Mouse (Mus musculus) retina, adult 2 months (tissue): ENCODE results near the gene 1700025G04Rik.

Experiments
- DNase-seq: peaks from one replicate; pipeline ENCODE4 v3.0.0-alpha.2; 2012; ENCODE audit warnings: low read depth, low spot score

Gene 1700025G04Rik

DNA sequence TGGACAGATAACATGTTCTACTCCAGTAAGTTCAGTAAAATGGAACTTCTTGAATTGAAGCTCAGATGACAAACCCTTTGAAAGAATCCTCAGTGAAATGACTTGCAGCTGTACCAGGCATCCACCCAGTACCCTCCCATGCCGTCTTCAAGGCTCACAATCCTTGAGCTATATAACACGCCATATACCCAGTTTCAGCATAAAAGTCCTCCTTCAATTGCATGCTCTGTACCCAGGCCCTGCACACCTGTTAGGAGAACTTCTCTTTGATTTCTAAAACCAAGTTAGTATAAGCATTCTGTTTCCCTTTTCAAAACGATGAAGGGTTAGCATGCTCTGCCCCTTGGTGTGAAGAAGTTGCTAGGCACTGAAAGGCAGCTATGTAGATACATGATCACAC lies 56.2 kb downstream of the 1700025G04Rik start:
- DNase-seq: no peak

DNA sequence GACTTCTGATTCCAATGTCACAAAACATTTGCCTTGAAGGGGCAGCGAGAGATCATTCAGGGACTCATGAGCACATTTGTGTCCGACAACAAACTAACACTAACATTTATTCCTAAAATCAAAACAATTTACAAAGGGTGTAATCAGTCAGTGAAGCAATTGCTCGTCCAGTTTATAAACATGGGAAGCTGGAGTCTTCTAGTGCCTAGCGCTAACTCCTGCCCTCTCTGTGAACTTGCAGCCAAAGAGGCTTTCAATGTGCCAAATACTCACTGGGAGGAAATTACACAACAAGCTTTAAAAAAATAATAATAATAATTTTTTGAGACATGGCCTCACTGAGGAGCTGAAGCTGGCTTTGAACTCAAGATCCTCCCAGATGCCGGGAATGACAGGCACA lies 57.8 kb downstream of the 1700025G04Rik start:
- DNase-seq: no peak

DNA sequence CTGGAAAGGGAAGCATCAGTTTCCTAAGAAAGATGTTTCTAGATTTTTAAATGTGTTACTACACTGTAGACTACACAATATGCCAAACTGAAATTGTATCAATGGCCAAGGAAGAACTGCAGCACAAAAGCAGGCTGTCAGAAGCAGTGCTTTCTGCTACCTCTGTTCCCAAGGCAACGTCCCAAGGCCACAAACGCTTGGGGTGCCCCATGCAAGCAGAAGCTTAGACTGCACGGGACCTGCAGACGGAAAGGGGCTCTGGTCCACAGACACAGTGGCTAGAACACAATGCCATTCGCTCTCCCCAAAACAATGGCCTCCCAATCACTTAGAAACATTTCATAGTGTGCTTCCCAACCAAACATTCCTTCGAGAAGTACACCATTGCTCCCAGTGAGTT lies 59.4 kb downstream of the 1700025G04Rik start:
- DNase-seq: no peak

DNA sequence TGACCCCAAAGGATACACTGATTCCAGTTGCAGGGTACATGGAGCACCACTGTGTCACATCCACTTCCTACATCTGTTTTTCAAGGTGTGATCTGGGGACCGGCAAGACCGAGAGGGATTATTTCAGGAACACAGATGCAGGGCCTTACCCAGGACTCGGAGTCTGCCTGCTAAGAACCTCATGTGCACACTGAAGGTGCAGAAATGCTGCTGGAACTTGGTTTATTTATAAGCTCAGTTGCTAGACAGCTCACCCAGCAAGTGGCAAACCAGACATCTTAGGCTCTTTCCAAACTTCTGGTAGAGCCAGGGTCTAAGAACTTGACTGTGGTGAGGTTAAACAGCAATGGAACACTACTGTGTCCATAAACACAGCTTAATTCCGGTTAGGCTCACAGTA lies 61.2 kb downstream of the 1700025G04Rik start:
- no peak for DNase-seq

DNA sequence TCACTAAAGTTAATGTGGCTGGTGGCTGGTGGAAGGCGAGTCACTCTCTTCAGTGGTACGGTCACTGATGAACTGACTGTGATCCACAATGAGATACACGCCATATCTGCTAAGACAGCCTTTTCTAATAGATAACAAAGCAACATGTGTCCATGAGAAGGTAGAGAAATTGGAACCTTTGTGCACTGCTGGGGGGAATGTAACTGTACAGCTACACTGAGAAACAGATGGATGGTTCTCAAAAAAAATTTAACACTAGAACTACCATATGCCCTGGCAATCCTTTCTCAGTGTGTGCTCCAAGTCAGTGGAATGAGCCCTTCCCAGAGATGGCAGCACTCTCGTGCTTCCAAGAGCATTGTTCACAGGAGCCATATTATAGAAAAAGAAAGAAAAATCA lies 63.2 kb downstream of the 1700025G04Rik start:
- DNase-seq: no peak

DNA sequence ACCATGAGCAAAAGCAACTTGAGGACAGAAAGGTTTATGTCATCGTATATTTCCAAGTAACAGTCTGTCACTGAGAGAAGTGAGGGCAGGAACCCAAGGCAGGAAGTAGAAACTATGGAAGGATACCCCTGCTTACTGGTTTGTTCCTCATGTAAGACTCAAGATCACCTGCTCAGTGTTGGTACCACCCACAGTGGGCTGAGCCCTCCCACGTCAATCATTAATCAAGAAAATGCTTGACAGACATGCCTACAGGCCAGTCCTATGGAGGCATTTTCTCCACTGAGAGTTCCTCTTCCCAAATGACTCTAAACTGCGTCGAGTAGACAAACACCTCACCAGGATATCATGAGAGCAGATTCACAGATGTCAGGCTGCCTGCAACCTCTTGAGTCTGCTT lies 64.6 kb downstream of the 1700025G04Rik start:
- DNase-seq: no peak

DNA sequence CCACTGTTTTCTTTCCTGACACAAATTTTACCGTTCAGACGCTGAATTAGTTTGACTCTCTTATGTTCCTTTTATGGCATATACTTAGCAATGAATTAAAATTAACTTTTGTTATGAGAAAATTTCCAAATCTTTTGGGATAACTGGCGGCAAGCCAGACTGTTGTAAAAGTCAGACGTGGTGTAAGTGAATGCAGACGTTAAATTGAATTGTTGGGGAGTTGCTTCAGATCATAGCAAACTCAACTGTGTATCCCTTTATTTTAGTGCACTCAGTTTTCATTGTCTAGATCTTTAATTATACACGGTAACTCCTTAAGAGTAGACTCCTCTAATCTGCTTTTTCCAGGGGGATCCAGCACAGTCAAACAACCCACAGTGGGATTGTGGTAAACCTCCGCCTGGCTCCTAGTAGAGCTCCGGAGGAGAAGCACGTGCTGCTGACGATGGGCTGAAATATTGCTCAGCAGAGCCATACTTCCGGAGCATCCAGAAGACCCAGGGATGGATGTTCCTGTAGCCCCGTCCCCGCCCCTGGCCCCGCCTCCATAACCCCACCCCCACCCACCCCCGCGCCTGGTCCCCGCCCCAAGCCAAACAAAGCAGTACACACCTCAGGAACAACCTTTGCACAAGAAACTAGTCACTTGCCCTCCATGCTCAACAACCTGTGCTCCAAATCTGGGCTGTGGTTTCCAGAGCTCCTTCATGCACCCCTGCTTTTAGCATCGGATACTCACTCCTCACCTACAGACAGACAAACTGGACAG lies 65.7 kb downstream of the 1700025G04Rik start:
- no peak for DNase-seq

DNA sequence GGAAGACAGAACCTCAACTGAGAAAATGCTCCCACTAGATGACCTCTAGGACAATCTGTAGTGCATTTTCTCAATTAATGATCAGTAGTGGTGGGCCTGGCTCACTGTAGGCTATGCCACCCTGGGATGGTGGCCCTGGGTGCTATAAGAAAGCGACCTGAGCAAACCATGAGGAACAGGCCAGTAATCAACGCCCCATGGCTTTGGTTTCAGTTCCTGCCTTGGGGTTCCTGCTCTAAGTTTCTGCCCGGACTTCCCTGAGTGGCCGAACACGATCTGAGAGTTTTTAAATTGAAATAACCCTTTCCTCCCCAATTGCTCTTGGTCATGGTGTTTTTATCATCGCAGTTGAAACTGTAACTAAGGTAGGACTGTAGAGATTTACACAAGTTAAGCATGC lies 69.1 kb downstream of the 1700025G04Rik start:
- DNase-seq: no peak

DNA sequence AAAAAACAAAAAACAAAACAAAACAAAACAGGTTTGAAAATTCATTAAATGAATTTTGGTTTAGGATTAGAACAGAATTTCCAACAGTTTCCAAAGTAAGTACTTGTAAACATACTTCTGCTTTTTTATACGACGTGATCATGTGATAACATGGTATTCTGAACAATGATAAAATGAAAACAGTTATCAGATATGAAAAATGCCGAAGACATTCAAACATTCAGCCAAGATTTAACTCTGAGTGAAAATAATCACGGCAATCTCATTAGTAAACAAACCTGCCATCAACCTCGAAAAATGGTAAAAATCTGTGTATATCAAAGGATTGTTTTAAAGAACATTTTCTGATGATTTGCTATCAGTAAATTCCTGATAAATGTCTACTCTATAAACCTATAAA lies 69.9 kb downstream of the 1700025G04Rik start:
- no peak for DNase-seq

DNA sequence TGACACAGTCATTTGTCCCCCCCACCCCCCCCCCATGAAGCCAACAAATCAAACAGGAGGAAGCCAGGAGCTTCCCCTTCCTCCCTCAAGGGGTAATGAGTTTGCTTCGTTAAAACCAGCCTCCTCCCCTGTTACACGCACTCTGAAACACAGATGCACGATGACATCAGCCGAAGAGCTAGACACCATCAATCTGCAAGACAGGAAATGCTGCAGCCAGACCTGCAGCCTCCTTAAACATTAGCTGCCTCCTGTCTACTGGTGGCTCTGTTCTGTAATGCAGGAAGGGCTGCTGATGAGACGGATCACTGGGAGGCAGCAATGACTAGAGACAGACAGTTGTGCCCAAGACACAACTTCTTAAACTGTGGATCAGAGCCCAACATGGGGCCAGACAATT lies 70.7 kb downstream of the 1700025G04Rik start:
- DNase-seq: no peak

DNA sequence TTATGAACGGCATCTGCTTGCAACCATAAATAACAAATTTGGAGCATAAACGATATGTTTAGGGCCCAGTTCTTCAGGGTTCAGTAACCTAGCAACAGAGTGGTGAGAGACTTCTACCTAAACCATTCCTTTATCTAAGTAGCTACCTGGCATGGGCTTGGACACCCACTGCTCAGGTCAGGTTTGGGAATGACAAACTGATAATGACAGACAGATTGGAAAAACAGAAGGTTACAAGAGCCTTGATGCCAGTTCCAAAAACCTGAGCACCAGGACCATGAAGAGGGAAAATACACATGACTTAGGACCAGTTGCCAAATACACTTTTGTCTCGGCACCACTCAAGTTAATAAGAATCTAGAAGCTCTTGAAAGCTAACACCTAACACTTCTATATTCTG lies 71.6 kb downstream of the 1700025G04Rik start:
- DNase-seq: no peak

DNA sequence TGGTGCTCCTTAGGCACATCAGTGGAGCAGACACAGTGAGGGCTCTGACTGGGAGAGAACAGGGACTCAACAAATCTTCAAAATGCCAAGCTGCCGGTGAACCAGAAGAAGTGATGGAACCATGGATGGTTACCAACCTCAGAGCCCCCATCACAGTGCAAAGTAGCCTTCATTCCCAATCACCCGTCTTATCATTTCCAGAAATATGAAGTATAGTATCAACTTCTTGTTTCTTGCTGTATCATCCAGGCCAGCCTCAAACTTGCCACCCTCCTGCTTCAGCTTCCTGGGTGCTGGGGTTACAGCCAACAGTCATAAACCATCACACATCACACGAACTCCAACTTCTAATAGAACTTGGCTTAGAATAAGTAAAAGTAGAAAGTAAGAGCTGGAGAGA lies 73.3 kb downstream of the 1700025G04Rik start:
- DNase-seq: no peak

DNA sequence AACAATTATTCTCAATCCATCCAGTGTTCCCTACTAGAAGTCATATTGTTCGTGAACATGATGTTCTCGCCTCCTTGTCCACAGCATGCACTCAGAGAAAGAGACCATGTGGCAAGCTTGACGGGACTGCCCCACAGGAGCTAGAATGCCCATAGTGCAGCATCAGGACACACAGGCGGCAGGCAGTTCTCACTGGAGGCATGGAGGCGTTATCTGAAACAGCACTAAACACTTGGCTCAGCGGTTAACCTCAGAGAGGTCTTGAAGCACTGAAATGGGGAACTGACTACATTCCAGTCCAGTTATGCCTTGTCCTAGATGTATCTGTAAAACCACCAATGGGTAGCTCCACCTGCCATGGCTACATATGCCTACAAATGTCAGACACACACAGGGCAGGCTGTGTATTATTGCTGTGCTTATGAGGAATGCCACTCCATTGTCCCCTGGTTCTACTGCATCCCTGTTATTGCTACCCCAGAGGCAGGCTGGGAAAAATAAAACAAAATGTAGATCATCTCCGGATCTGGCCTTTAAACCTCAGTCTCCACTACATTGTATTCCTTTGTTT lies 74.3 kb downstream of the 1700025G04Rik start:
- no peak for DNase-seq

DNA sequence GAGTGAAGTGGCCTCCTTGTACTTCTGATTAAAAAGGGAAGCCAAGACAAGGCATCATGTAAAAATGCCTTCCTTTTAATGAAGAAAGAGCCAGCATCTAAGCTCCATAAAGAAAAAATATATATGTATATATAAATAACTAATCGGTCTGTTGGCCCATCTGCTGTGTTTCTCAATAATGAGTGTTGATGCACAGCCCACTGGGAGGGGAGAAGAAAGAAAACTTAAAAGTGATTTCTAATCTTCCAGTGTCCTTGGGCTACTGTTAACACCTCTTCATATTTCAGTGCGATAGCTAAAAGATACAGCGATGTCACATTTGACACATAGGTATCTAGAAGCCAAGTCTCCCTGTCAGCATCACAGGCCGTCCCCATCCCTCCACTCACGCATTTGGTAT lies 78.2 kb downstream of the 1700025G04Rik start:
- no peak for DNase-seq

DNA sequence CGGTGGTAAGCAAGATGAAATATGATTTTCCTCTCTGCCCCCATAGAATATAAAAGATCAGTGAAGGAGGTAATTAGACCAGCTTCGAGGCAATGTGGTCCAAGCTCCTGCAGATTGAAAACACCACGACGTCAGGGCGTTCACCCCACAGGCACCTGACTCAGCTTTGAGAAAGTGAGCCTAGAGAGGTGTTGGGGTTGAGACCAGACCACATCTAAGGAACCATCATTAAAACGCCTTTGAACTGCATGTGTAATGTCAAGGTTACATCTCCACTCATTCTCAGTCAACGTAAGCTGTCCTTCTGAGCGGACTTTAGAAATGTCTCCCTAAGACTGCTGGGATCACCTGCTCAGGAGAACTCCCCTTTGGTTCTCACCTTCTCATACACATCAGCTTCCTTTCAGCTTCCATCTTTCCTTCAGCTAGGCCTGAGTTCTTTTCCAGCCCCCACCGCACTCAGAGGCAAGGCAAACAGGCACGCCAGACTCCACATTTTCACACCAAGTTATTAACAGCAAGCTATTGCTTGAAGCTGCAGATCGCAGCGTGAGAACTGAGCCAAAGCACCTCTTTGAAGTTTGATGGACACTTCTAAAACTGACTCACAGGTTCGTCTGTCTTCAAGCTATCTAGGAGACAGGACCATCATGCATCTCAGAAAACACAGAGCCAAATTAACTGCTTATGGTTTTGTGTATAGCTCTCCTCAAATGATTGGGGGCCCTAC lies 79.5 kb downstream of the 1700025G04Rik start:
- DNase-seq: no peak

DNA sequence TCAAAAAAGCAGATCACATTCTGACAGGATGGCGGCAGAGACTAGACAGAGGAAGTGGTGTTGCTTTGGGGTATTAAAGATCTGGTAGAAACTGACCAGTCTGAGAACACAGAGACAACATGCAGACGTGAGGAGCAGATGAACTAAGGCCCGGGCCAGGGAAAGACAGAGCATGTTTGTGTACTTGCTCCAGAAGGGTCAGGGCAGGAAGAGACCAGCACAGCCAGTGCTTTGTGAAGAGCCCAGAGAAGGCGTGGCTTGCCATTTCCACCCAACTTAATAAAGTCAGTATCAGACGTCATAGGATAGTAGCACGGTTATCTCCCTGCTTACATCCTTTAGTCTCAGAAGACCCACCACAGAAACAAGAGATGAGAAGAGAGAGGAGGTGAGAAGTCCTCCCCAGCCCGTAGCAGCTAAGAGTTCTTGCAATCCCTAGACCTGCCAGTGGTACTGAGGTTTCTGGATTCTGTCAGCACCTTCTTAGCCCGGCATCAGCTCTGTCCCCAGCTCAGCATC lies 81.4 kb downstream of the 1700025G04Rik start:
- no peak for DNase-seq

DNA sequence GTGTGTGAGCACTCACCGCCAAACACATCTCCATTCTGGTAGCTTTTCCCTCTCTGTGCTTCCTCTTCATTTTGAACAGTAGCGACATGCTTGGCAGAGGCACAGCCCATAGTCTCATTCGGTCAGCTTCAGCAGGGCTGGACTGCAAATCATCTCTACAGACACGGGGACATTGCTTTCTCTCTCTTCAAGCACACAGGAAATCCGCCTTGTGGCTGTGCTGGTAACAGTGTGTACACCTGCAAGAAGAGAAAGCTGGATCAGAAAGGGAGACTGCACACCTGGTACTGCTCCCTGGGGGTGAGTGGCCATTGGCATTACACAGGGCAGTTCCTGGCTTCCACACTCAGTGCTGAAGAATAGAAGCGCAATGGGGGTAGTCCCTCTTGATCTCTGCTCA lies 83.4 kb downstream of the 1700025G04Rik start:
- DNase-seq: no peak

DNA sequence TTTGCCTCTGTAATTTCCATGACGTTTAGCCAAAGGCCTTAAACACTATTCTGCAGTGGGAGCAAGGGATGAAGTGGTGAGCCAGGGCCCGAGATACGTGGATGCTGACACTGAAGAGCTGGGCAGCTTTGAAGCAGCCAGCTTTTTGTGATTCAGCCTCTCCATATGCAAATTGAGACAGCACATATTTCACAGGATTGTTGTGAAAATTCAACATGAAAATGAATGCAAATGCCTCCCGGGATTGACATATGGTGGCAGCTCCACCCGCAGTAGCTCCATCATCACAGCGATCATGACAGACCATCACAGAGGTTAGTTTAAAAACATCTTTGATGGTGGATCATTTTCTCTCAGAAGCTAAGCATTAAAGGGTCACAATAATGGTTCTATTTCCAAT lies 85.4 kb downstream of the 1700025G04Rik start:
- DNase-seq: no peak

DNA sequence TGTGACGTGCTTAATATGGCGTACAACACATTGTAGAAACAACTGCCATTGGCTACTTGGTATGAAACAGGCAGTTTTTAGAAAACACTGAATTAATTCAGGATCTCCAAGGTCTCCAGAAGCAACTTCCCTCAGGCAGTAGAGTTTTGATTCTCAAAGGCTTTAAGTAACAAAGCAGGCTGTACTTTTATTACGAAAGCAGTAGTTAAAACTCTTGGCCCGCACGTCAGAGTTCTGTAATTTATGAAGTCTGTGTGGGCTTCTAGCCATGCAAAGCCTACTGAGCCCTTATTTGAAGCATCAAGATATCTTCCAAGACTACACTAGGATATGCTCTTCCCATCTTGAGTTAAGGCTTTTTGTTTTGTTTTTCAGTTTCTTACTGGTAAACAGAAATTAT lies 89.5 kb downstream of the 1700025G04Rik start:
- no peak for DNase-seq

DNA sequence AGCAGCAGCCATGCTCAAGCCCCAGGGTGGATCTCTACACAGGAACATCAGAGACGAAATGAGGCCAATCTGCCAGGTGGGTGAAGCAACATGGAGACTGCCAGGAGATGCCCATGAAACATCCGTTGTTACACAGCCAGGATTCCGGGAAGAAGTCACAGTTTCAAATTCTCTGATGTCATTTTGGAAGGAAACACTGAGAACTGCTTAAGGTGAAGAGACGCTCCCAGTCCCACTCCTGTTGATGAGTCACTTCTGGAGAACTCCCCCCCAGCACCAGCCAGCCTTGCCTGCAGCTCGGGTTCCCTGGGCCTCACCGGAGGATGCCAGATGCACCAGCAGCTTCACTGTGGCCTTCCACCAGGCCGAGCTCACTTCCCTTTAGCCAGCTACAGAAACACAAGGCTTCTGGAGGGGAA lies 90.5 kb downstream of the 1700025G04Rik start:
- DNase-seq: no peak

DNA sequence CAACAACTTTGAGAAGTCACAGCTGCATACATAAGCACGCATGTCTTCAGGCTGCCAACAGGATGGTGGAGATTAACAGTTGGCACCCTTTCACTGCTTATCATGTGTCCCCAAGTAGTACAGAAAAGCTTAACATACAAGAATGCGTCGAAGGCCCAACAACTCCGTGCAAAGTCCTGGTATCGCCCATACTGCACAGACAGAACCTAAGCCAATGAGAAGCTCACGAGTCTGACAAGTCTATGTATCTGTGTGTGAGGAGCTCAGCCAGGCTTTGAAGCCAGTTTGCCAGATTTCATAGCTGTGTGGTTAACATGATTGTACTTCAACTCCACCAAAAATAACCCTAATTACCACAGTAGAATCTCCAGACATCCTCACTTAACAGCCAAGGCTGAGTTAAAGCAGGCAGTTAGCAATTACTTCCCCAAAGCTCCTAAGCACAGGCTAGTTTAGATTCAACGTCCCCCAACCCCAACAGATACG lies 91.2 kb downstream of the 1700025G04Rik start:
- DNase-seq: no peak

DNA sequence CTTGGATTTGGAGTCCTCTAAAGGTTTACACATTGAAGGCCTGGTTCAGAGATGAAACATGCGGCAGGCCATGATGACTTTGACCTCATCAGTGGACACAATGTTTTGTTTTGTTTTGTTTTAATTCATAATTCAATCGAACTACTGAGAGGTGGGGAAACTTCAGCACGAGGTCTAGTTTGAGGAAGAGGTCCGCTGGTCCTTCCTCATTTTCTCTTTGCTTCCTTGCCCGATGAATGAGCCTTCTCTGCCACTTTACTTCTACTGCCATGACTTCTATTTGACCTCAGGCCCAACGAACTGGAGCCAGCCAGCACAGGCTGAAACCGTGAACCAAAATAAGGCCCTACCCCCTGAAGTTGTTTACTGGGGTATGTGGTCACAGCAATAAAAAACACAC lies 92.3 kb downstream of the 1700025G04Rik start:
- DNase-seq: no peak
